Mouse (Mus musculus) Muller cell, postnatal 12 days (primary cell): ENCODE measurements at regions not wholly inside any gene's neighbourhood (a gene's known extent, or its start where the extent isn't known, plus 50 kb on each side); places are given as distances from the start of the nearest gene placed in this dataset.

ENCODE experiments used
- DNase-seq: peaks from one replicate; pipeline ENCODE4 v3.0.0-alpha.2; 2015; ENCODE audit errors: inconsistent ontology term

DNA sequence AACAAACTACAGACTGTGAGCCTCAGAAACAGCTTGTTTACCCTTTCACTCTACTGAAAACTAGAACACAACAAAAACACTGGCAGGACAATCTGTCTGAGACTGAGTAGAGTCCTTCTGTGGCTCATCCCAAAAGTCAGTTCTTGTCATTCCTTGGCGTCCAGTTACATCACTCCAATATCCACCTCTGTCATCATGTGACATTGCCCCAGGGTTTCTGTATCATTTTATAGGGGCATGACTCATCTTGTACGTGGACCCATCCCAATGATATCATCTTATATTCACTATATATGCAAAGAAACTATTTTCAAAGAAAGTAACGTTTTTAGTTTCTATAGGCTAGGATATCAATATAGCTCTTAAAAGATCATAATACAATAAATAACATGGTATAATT lies 152.3 kb downstream of the Dkk2 start:
- DNase-seq, result no peak

DNA sequence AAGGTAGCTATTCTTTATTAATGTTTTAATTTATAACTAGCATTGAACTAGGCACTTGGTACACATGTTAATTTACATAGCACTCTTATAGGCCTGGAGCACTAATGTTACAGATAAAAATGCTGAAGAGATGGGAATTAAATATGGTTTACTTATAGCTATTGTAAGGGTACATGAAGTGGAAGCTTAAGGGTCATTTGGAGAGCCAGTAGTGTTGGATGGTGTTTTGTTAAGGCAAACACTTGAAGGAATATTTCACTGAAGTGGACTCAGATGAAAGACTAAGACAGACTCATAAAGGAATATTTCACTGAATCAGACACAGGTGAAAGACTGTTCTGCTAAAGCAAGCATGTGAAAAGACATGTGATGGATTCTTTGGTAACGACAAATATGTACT lies 172.7 kb downstream of the Dkk2 start:
- DNase-seq, result no peak

DNA sequence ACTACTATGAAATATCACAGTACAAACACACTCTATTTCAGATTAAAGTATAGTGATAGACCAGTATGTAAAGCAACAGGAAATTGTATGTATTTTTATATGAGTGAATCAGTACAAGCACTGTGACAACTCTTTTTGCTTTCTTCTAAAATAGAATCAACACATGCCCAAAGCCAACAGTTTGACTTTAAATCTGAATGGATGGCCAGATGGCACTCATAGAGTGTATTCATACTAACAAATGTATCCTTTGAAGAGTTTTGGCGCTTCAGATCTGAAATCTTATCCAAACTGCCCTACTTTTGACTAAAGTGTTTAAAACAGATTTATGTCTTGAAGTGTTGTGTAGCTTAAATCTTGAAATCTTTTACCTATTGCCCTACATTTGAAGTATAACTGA lies 184.5 kb downstream of the Dkk2 start:
- no peak for DNase-seq

DNA sequence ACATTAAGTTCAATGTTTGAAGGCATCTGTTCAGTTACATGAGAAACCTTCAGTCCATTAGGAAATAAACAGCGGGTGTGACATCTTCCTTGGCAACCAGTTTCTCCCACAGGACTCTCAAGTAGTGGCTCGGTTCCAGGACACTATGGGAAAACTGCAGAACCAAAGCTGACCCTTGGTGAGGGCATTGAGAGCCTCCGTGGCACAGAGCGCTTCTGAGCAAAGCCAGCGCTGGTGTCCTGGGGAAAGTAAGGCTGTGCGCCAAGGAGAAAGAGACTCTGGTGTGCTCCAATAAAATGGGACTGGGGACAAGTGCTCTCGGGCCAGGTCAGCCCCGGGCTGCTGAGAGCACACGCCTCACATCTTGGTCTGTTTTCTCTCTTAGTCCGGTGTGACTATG lies 189.7 kb downstream of the Dkk2 start:
- DNase-seq, result no peak

DNA sequence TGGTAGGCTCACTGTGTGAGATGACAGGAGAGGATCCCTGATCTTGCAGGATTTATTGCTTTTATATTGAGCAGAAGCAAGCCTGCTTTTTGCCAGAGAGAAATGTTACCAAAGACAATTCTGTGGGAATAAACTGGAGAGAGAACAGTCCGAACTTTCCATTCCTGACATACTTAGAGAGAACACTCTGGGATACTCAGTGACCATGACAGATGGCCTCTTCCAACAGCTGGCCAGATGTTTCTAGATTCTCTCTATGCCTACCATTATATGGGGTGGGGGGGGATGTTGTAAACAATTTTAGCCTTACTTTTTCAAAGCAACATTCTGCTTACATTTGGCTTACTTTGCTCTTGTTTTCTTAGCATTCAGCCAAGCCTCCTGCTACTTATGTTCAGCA lies 192.7 kb downstream of the Dkk2 start:
- DNase-seq, result no peak

DNA sequence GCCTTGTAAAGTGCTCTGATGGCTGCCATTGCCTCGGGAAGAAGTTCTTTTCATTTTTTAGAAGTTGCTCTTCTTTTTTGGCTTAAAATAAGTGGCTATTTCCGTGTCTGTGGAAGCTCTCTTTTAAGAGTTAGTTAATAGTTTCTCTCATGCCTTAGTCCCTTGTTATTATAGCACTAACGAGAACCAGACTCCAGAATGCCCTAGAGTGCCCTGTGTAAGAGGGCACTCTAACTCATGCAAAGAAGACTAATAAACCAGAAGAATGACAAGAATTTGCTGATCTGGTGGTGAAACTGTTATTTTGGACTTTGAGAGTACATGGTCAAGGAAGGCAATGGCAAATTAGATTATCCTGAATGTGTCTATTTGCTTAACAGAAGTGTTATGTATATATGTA lies 202.6 kb downstream of the Dkk2 start:
- DNase-seq, result peak; percentile 67

DNA sequence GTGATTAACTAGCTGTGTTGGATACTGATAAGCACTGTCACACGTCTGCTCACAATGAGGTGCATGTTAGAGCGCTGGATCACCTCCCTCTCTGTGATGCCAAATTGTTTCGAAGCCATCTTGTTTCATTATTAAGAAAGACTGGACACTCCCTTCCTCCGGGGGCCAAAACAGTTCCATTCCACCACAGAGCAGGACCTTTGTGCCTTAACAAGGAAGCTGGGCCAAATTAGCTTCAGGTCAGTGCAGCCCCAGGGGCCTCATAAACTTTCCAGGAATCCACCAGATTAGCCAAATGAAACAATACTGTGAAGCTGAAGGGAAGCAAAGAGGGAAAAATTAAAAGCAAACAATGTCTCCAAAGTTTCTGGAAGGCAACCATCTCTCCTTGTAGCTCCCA lies 241.9 kb downstream of the Dkk2 start:
- DNase-seq, result peak; percentile 44

DNA sequence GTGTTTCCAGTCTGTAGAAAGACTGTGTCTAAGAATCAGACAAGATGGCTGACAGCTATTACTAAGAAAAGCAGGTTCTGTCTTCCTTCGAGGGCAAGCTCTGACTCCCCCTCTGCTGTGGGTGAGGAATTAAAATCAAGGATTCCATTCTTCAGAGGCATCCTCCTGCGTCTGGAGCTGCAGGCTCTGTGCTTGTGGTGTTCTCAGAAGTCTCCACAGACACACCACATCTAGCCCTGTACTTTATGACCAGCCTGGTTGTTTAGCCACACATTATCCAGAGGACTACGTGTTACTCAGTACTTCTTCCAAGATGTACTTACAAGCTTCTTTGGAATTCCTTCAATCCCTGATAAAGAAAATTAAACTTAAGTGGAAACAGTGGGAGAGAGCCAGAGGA lies 258.5 kb downstream of the Dkk2 start:
- no peak for DNase-seq

DNA sequence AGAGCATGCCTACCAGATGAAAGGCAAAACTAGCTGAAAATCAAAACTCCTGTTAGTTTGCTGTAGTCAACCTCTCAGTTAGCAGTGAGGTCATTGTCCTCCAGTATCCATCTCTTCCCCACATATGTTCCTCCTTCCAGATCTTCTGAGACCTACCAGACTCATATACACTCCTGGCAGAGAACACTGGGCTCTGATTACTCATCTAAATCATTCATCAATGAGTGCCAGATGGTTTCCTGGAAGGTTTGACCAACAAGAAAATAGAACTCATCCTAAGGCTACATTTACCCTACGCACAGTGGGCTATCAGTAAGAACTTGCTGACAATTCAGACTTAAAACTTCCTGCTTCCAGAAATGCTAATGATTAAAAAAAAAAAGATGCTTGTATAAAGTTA lies 260.8 kb downstream of the Dkk2 start:
- DNase-seq, result no peak

DNA sequence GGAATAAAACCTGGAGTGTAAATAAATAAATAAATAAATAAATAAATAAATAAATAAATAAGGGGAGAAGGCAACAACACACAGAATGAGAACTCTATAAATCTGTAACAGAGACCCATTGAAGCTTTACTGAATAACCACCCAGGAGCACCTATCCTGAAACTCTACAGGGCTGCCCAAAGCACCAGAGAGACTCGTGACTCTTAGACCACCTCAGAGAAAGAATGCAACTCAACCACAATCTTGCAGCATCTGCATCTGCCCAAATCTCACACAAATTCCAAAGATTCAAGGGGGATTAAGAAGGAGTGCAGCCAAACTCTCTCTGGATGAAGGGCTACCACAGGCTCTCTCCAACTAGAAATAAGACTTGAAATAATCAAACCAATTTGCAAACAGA lies 264.5 kb downstream of the Dkk2 start:
- DNase-seq, result peak; percentile 7

DNA sequence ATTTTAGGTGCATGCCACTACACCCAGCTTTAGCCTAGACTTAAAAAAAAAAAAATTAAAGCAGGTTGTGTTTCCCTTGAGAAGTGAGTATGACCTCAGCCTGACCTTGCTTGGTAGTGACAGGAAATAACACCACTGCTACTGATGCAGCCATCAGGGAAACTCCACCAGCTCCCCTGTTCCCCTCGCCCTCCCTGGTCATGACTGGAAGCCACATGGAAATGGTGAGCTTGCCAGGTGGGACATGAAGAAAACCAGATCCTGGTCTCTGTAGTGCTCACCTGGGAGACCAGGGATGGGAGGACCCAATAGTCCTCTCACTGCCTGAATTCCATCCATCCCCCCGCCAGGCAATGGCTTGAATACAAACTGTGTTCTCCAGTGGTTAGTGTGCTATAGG lies 268.1 kb downstream of the Dkk2 start:
- DNase-seq, result no peak

DNA sequence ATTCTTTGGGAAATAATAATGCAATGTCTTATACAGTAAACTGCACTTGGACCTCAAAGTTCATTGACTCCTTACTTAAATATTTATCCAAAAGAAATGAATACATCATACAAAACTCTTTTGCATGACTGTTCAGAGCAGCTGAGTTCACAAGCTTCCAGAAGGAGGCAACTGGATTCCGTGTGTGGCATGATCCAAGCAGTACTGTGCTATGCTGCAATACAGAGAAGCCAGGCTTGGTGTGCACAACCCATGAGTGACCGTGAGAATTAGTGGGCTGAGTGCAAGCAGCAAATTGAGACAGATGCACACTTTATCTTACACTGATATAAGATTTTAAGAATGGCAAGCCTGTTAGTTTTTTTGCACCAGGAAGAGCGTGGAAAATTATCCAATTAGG lies 270.0 kb upstream of the Gimd1 start:
- DNase-seq, result no peak

DNA sequence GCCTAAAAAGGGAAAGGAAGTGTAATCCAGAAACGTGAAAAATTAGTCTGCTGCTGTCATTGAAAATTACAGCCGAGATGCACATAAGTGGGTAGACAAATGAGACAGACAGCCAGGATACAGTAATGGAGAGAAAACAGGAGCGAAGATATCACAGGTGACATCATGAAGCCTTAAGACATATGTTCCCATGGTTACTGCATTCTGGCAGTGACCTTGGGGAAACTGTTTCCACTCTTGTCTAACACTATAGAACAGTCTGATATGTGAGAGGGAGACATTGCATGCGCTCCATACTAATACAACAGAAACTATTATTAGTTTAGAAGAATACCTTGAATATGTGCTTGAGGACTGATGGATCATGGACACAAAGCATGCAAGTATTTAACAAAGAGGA lies 254.0 kb upstream of the Gimd1 start:
- DNase-seq, result no peak

DNA sequence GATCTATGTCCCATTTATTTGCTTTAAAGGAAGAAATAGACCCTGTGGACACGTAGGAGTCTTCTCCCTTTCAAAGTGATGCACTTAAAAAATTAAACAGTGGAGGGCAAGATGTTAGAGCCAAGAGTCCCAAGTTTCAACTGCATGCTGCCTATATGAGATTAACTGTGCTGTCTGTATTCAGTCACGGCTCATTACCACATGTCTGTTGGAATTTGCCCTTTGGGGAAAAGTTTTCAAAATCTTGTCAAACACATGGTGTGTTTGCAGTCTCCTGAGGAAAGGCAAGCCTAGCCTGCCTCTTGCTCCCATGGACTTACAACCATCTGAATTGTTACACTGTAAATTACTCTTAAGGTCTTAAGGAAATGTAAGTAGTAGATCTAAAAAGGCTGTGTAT lies 211.9 kb upstream of the Gimd1 start:
- no peak for DNase-seq

DNA sequence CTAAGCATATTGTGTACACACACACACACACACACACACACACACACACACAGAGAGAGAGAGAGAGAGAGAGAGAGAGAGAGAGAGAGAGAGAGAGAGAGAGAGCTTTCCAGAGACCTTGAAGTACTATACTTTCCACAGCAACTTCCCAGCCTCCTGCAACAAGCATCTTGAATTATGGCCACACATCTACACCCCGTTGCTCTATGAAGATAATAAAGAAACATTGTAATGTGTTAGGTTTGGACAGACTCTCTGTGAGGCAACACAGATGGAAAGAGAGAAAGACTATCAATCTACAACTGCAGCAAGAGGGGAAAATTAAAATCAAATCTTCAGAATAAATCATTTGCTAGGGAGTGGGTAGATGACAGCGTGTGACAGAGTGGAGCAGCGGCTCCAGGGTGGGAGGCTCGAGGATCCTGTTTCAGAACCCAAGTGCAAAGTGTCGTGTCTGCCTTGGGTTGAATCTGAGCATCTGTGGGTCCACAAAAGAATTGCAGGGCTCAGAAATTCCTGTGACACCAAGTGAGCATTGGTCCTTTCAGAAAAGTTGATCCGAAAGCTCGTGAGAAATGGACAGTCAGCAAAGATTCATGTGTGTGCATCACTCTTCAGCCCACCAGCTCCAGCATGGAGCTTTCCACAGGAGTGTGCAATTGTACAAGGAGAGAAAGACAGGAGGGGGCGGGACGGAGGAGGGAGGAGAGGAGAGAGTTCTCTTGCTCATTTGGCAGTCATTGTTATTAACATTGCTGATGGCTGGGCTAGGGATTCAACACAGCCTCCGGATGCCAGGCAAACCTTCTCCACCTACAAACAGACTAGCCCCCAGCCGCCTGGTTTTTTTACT lies 203.6 kb upstream of the Gimd1 start:
- no peak for DNase-seq

DNA sequence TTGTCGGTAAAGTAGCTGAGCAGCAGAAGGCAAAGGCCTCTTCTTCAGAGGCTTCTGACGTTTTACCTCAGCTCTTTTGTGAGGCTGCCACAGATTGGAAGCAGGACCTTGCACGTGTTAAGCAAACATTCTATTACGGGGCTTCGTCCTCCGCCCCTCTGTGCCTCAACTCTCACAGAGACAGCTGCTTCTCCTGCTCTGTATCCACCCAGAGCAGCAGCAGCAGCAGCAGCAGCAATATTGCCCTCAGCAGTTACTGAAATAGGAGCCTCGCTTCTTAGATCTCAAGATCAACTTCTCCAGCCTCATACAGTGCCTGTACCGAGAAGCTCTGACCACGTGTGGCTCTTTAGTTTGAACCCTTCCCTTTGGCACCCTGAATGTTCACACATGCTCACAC lies 202.4 kb upstream of the Gimd1 start:
- no peak for DNase-seq

DNA sequence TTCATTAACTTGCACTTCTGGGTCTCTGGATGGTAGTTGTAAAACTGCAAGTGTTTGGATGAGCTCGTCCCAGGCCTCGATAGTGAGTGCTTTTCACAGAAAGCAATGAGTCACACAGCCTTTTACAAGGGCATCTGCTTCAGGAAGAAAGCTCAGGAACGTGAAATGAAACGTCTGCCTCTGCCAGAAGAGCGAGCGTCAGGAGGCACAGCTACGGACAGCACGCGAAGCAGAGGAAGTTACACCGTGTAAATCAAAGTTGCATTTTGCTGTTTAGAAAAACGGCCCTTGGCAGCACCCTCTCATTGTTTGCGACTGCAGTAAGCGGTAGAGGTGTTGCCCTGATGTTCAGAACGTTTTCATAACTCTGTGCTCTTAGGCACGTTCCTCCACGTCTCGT lies 201.5 kb upstream of the Gimd1 start:
- DNase-seq, result no peak

DNA sequence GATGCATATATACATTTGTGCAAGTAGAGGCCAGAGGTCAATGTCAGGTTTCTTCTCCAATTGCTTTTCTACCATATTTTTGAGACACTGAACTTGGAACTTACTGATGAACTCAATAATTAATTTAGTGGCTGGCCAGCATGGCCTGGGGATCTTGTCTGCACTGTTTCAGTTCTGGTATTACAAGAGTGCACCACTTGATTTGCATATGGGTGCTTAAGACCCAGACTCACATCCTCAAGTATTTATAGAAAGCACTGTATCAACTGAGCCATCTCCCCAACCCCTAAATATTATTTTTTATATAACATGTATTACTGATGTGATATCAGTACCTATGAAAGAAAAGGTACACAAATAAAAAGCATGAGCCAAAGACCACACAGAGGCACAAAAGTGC lies 197.8 kb upstream of the Gimd1 start:
- no peak for DNase-seq

DNA sequence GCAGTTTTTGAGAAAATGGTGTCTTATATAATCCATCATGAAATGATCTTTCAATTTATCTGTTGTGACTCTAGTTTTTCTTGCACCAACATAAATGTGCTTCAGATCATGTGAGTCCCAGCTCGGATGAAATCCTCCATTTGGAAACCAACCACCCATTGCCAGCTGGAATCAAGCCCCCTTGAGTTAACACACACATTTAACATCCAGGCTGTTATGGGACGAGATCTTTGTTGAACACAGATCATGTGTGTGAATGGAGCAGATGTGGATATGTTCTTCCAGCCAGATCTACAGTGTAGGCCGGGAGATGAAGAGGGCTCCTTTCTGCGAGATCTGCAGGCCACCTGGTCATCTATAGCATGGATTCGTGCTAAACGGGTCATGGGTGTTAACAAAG lies 188.4 kb upstream of the Gimd1 start:
- DNase-seq, result no peak

DNA sequence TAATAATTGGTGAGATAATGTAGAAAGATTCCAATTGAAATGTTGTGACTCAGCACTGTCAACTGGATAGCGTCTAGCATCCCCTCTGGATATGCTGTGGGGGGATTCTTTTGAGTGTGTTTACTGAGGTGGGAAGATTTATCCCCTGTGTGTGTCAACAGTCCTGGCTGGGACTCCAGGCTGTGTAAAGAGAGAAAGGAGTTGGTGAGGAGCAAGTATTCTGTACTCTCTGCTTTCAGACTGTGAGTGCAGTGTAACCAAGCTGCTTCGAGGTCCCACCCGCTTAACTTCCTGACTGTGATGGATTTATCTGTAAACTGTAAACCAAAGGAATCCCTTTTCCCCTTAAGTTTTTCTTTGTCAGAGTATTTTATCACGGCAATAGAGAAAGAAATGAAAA lies 175.7 kb upstream of the Gimd1 start:
- no peak for DNase-seq

DNA sequence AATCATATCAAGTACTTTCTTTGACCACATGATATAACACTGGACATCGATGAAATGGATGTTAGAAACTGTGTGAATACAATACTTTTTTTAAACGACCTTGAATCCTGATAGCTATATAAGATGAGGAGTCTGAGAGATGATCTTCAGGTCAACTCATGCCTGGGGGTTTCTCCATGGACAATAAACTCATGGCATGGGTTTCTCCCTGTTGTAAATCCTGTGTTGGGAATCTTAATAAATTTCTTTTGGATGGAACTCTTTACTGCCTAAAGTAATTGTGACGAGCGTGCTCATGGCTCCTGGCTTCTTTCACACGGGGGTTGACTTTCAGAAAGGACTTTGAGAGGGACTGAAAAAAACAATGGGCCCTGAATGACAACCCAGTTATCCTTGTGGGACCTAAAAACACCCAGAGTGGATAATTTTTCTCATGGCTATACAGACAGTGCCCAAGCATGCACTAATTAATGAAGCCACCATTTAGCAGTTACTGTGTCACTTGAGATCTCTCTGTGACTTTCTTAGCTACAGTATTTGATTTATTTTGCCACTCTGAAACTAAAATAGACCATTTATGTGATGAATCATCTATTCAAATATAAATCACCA lies 167.2 kb upstream of the Gimd1 start:
- no peak for DNase-seq

DNA sequence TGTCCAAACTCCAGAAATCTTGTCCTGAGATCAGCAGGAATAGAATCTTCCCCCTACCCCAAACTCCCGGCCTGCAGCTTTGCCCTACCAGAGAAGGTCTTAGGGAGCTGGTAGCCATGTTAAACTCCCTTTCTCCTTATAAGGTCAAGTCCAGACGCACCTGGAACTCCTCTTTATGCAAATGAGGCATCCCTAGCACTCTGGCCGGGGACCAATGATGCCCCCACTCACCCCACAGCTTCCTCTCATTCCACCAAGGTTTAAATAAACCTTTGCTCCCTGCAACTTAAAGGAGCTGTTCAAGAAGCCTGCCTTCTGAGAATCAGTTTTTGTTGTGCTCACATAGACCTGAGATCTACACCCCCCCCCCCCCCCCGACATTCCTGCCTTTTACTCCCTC lies 158.6 kb upstream of the Gimd1 start:
- no peak for DNase-seq

DNA sequence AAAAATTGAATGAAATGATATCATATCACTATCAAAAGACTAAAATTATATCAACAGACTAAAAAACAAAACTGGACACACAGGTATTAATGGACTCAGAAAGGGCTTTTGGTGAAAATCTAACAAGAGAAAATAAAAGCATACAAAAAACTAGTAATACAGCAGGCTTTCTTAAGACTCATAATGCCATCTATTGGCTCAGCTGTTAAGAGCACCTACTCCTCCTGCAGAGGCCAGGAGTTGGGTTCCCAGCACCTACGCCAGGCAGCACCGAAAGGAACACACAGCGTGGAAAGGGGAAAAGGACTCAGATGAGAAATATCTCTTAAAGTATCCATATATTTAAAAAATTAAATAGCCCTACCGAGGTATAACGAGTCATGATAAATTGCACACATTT lies 151.9 kb upstream of the Gimd1 start:
- DNase-seq, result no peak

DNA sequence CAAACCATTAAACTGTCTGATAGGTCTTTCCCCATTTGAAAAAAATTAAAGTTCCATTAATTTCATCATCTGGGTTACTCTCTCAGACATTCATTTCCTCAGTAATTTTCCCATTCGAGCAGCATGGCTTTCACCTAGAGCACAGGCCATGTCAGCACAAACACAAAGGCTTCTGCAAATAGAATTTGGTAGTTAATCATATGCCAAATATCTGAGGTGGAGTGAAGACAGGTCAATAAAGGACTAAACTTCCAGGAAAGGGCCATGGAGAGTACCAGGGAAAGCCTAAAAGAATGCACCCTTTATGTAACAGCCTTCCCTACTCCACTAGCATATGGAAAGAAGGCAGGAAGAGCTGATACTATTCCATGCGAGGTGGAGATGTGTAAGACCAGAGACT lies 150.3 kb upstream of the Gimd1 start:
- DNase-seq, result no peak
